Mouse (Mus musculus): ENCODE results near the gene Kcnd1. TPM values are rescaled to one million over a fixed set of nuclear protein-coding genes. Genes with fewer than 3 reads are reported as not detected.
"Not testable (repeated sequence)": the region's sequence is repeated elsewhere in the genome, so short reads cannot be mapped to it uniquely, and the experiment has no call there.

The Kcnd1 gene
- polyA plus RNA-seq, 1 experiment = 7.9 TPM

DNA sequence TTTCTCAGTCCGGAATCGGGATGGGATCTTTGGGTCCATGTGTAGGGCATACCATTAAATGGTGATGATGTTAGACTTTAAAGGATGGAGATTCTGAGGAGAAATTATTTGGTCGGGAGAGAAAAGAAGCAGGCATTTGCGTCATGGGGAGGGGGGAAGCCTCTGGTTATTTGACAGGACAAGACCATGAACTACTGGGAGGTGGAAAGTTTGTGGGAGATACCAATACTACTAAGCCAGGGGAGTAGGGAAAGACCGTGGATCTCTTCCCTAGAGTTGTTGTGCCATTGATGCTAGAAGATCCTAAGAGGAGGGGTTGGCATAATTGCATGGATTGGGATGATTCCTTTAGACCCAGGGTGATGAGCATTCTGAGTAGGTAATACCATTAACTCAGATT is 31.8 kb upstream of the Kcnd1 start:
- TF ChIP-seq POLR2A (IDR thresholded peaks at IDR 0.05; ENCODE audit: extremely low read depth, insufficient read depth, low read length) = no peak
- no peak for TF ChIP-seq CTCF (IDR thresholded peaks at IDR 0.05; ENCODE audit: extremely low read depth, insufficient read depth, low read length)

DNA sequence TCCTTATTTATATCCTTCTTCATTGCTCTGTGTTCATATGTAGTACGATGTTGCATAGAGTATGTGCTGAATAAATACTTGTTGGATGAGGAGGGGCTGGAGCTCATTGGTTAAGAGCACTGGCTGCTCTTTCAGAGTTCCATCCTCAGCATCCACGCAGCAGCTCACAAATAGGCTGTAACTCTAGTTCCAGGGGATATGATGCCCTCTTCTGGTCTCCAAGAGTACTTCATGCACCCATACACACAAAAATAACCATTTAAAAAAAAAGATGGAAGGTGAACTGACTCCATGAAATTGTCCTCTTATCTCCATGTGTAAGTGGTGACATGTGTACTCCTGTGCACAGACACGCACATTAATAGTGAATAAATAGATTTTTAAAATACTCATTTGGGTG is 28.7 kb upstream of the Kcnd1 start:
- no peak overlapping the region for H3K27ac ChIP-seq (ENCODE audit: insufficient read depth, low read length)
- H3K4me1 ChIP-seq (ENCODE audit: control insufficient read depth, insufficient read depth, low read length) = peaks cover 1% of the 10 kb centered on the region
- no peak overlapping the region for H3K4me3 ChIP-seq (ENCODE audit: insufficient read depth, low read length)
- TF ChIP-seq CTCF (IDR thresholded peaks at IDR 0.05; ENCODE audit: extremely low read depth, insufficient read depth, low read length) (0 out of 2 replicates have a peak, but pooled peaks have one; percentile 1), POLR2A (IDR thresholded peaks at IDR 0.05; ENCODE audit: extremely low read depth, insufficient read depth, low read length) (no peak)

More for the DNA sequence above, 31.8 kb upstream of the Kcnd1 start:
- Histone ChIP-seq H3K4me1 (ENCODE audit: control insufficient read depth, insufficient read depth, low read length) (peaks cover 1% of the 10 kb centered on the region), H3K4me3 (ENCODE audit: insufficient read depth, low read length) (peak overlapping the region; percentile 53), H3K27ac (ENCODE audit: insufficient read depth, low read length) (no peak overlapping the region)

DNA sequence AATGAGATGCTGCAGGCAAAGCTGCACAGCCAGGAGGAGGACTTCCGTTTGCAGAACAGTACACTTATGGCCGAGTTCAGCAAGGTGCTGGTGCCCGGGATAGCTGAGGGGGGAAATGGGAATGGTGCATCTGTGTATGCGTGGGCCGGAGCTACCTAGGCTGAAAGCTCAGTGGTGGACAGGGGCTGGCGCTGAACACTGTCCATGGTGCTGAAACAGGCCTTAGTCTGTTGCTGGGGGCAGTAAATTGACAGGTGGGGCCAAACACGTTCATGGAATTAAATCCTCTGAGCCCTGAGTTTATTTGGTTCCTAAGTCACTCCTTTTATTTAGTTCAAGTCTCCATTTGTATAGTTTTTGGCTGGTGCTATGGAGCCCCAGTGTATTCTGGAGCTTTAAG is 27.1 kb upstream of the Kcnd1 start:
- H3K27ac ChIP-seq (ENCODE audit: insufficient read depth, low read length) = no peak overlapping the region
- peaks cover 1% of the 10 kb centered on the region for H3K4me1 ChIP-seq (ENCODE audit: control insufficient read depth, insufficient read depth, low read length)
- no peak overlapping the region for H3K4me3 ChIP-seq (ENCODE audit: insufficient read depth, low read length)
- no peak for TF ChIP-seq CTCF (IDR thresholded peaks at IDR 0.05; ENCODE audit: extremely low read depth, insufficient read depth, low read length)
- no peak for TF ChIP-seq POLR2A (IDR thresholded peaks at IDR 0.05; ENCODE audit: extremely low read depth, insufficient read depth, low read length)

DNA sequence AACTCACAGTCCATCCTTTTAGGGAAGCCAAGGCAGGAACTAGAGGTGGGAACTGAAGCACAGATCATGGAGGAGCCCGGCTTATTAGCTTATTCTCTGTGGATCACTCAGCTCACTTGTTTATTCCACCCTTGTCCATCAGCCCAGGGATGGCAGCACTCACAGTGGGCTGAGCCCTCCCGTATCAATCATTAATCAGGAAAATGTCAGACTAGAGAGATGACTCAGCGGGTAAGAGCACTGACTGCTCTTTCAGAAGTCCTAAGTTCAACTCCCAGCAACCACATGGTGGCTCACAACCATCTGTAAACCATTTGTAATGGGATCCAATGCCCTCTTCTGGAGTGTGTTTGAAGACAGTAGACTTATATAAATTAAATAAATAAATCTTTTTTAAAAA is 24.8 kb upstream of the Kcnd1 start:
- Histone ChIP-seq H3K4me3 (ENCODE audit: insufficient read depth, low read length) (no peak overlapping the region), H3K27ac (ENCODE audit: insufficient read depth, low read length) (no peak overlapping the region), H3K4me1 (ENCODE audit: control insufficient read depth, insufficient read depth, low read length) (no peaks in the 10 kb centered on the region; the same call in 1 of the 2 replicates)
- no peak for TF ChIP-seq CTCF (IDR thresholded peaks at IDR 0.05; ENCODE audit: extremely low read depth, insufficient read depth, low read length)
- no peak for TF ChIP-seq POLR2A (IDR thresholded peaks at IDR 0.05; ENCODE audit: extremely low read depth, insufficient read depth, low read length)

DNA sequence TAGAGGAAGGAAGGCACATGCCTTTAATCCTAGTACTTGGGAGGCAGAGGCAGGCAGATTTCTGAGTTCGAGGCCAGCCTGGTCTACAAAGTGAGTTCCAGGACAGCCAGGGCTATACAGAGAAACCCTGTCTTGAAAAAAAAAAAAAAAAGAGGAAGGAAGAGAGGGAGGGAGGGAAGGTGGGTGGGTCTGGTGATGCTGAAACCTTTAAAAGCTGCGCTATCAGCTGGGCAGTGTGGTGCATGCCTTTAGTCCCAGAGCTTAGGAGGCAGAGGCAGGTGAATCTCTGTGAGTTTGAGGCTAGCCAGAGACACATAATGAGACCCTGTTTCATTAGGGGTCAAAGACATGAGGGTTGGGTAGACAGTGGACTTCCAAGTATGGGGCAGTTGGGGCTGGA is 19.9 kb upstream of the Kcnd1 start:
- H3K27ac ChIP-seq (ENCODE audit: insufficient read depth, low read length); H3K4me1 ChIP-seq (ENCODE audit: control insufficient read depth, insufficient read depth, low read length); H3K4me3 ChIP-seq (ENCODE audit: insufficient read depth, low read length): not testable (repeated sequence)

DNA sequence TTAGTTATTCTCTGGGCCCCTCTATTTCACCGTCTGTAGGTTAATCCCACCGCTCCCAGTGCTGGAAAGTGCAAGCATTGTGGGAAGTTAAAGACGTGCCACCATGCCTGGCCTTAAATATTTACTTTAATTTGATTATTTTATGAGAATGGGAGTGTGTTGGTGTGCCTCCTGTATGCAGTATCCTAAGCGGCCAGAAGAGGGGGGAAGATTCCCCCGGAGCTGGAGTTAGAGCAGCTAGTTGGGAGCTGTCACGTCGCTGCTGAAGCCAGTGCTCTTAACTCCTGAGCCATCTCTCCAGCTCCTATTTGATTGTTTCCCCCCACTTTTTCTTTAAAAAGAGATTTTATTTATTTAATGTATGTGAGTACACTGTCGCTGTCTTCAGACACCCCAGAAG is 7.1 kb upstream of the Kcnd1 start:
- H3K4me1 ChIP-seq (ENCODE audit: control insufficient read depth, insufficient read depth, low read length); H3K27ac ChIP-seq (ENCODE audit: insufficient read depth, low read length); H3K4me3 ChIP-seq (ENCODE audit: insufficient read depth, low read length): not testable (repeated sequence)
- TF ChIP-seq CTCF (IDR thresholded peaks at IDR 0.05; ENCODE audit: extremely low read depth, insufficient read depth, low read length) = 0 out of 2 replicates have a peak, but pooled peaks have one; percentile 12

DNA sequence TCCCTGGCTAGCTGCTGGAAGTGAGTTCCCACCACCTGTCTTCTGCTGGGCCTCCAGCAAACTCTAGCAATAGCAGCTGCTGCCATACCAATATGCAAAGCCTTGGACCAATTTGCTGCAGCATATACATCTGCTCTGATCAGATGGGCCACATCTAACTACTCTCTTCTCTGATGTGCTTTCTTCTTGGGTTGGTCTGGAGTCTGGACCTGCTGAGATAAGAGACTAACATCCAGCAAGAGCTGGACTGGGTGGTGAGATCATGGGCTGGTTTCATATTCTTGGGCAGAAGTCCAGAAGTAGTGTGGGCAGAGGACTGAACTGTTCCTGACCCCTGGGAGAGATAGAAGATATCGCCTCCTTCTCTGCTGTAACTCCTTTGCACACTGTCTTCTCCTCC is 15.1 kb downstream of the Kcnd1 start:
- TF ChIP-seq POLR2A (IDR thresholded peaks at IDR 0.05; ENCODE audit: extremely low read depth, insufficient read depth, low read length) (no peak), CTCF (IDR thresholded peaks at IDR 0.05; ENCODE audit: extremely low read depth, insufficient read depth, low read length) (no peak)
- Histone ChIP-seq H3K4me1 (ENCODE audit: control insufficient read depth, insufficient read depth, low read length) (no peaks in the 10 kb centered on the region), H3K27ac (ENCODE audit: insufficient read depth, low read length) (no peak overlapping the region), H3K4me3 (ENCODE audit: insufficient read depth, low read length) (no peak overlapping the region)

DNA sequence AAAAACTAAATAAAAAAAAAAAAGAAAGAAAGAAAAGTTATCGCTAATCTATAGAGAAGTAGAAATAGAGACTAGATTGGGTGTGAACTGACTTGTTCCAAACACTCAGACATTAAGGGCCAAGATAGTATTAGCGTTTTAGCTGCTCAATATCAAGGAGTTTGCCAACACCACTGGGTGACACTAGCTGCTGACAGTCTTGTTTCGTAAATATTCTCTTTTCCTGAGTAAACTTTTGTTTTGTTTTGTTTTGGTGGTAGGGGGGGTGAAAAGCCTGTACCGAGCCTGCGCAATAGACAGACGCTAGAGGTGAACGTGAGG is 18.7 kb downstream of the Kcnd1 start:
- Histone ChIP-seq H3K4me1 (ENCODE audit: control insufficient read depth, insufficient read depth, low read length) (peaks cover 2% of the 10 kb centered on the region; the same call in 1 of the 2 replicates), H3K4me3 (ENCODE audit: insufficient read depth, low read length) (no peak overlapping the region; the same call in 1 of the 2 replicates), H3K27ac (ENCODE audit: insufficient read depth, low read length) (no peak overlapping the region)
- TF ChIP-seq CTCF (IDR thresholded peaks at IDR 0.05; ENCODE audit: extremely low read depth, insufficient read depth, low read length) = no peak
- no peak for TF ChIP-seq POLR2A (IDR thresholded peaks at IDR 0.05; ENCODE audit: extremely low read depth, insufficient read depth, low read length)

DNA sequence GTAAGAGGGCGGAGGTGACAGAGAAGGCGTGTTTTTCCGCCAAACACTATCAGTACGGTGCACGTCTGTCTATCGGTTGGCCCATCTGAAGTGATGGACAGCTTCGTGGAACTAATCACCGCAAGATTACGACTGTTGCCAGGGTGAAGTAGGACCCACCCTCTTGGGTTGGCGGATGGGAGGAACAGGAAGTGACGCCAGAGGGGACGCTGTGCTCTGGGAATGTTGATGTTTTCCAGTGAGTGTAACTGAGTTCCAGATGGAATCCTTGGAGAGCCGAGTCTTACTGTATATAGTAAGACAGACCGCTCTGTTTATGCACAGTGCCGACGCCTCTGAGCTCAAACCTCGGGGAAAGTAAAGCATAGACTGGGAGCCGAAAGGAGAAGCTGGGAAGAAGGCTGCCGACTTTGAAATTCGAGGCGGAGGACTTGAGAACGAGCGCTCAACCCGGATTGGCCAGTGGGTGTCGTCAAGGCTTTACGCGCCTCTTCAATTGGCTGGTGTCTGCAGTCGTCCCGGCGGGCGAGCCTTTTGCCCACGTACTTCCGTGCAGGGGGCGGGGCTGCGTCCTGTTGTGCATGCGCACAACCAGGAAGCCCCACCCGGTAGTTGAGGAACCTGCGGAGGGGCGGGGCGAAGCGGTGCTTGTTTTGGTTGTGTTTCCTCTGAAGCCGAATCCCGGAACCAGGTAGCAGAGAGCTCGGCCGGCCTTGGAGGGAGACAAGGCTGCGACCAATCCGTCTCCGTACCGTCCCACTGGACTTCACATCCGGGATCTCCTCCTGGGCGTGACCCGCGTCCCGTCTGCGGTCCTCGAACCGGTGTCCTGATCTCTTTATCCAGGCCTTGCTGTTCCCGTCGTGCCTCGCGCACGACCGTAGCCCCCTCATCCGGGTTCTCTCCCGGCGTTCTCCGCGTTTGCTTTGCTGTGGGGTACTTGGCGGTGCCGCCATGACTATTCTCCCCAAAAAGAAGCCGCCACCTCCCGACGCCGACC is 19.4 kb downstream of the Kcnd1 start, which contains the start of gene Otud5:
Gene Otud5 (plus strand): TSS at position 202 of the 1,000 bp plus-strand sequence.
- H3K4me3 ChIP-seq (ENCODE audit: insufficient read depth, low read length) = peak within 1 kb of the TSS; percentile 64
- peaks cover 2% of the 10 kb centered on the region; the same call in 1 of the 2 replicates for H3K4me1 ChIP-seq (ENCODE audit: control insufficient read depth, insufficient read depth, low read length)
- peak within 1 kb of the TSS; percentile 86 for H3K27ac ChIP-seq (ENCODE audit: insufficient read depth, low read length)
- TF ChIP-seq CTCF (IDR thresholded peaks at IDR 0.05; ENCODE audit: extremely low read depth, insufficient read depth, low read length) (no peak), POLR2A (IDR thresholded peaks at IDR 0.05; ENCODE audit: extremely low read depth, insufficient read depth, low read length) (peak; percentile 47; the same call in 1 of the 2 replicates)

DNA sequence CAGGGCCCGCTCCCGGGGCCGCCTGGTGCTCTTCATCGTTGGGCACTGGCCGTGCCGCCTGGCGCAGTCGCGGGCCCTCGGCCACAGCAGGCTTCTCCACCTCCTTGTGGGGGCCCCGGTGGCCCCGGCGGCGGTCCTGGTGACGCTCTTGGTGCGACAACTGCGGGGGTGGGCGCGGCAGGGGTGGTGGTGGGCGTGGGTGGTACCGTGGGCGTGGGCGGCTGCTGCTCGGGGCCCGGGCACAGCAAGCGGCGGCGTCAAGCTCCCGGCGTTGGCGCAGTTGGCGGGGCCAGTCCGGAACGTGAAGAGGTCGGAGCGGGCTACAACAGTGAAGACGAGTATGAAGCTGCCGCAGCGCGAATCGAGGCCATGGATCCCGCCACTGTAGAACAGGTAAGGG is 20.2 kb downstream of the Kcnd1 start:
- TF ChIP-seq POLR2A (IDR thresholded peaks at IDR 0.05; ENCODE audit: extremely low read depth, insufficient read depth, low read length) (no peak), CTCF (IDR thresholded peaks at IDR 0.05; ENCODE audit: extremely low read depth, insufficient read depth, low read length) (no peak)
- Histone ChIP-seq H3K4me3 (ENCODE audit: insufficient read depth, low read length) (peak overlapping the region; percentile 64), H3K27ac (ENCODE audit: insufficient read depth, low read length) (peak overlapping the region; percentile 86; the same call in 1 of the 2 replicates), H3K4me1 (ENCODE audit: control insufficient read depth, insufficient read depth, low read length) (peaks cover 2% of the 10 kb centered on the region; the same call in 1 of the 2 replicates)
